Mouse (Mus musculus): Measurements from ENCODE around the gene Hoxb3. TPM values are rescaled to one million over a fixed set of nuclear protein-coding genes. Genes with fewer than 3 reads are reported as not detected.

The Hoxb3 gene
- polyA plus RNA-seq, 1 experiment from 2014 or later, result 3.7 TPM

GRCm38 (mm10) chr11:96322738-96323137 is 388 bp upstream of the Hoxb3 start:
- peak overlapping the region; percentile 99 for H3K27ac ChIP-seq (ENCODE audit: low read depth)
- peaks cover 16% of the 10 kb centered on the region; the same call in 1 of the 2 replicates for H3K36me3 ChIP-seq (ENCODE audit: control insufficient read depth, insufficient read depth, low read length)
- ATAC-seq (replicated peaks; ENCODE audit: low FRiP score, low TSS enrichment, low read depth) (no peak), DNase-seq (ENCODE audit: low spot score) (no peak)
- H3K4me3 ChIP-seq (ENCODE audit: low read depth, low read length), result peak overlapping the region; percentile 69
- H3K4me2 ChIP-seq (ENCODE audit: low read length), result peak overlapping the region; percentile 89
- peak overlapping the region; percentile 96 for H3K9ac ChIP-seq (ENCODE audit: low read length)
- no peaks in the 10 kb centered on the region for H3K27me3 ChIP-seq (replicated peaks; ENCODE audit: control insufficient read depth, insufficient read depth, low read length)
- WGBS, result 28% methylated on average over 6 of the region's 6 CpGs
- H3K9me3 ChIP-seq (ENCODE audit: control insufficient read depth, low read length), result no peaks in the 10 kb centered on the region
- H3K4me1 ChIP-seq (replicated peaks; ENCODE audit: control insufficient read depth, insufficient read depth, low read length), result peaks cover 24% of the 10 kb centered on the region

- Histone ChIP-seq H3K9ac (ENCODE audit: low read length) (peak overlapping the region; percentile 96), H3K4me3 (ENCODE audit: low read depth, low read length) (peak overlapping the region; percentile 69), H3K9me3 (ENCODE audit: control insufficient read depth, low read length) (no peaks in the 10 kb centered on the region), H3K36me3 (ENCODE audit: control insufficient read depth, insufficient read depth, low read length) (peaks cover 16% of the 10 kb centered on the region; the same call in 1 of the 2 replicates), H3K4me2 (ENCODE audit: low read length) (peak overlapping the region; percentile 89), H3K27ac (ENCODE audit: low read depth) (peak overlapping the region; percentile 99), H3K27me3 (replicated peaks; ENCODE audit: control insufficient read depth, insufficient read depth, low read length) (no peaks in the 10 kb centered on the region), H3K4me1 (replicated peaks; ENCODE audit: control insufficient read depth, insufficient read depth, low read length) (peaks cover 30% of the 10 kb centered on the region)
- no peak for ATAC-seq (replicated peaks; ENCODE audit: low FRiP score, low TSS enrichment, low read depth)
- DNase-seq (ENCODE audit: low spot score), result peak; percentile 68
- 21% methylated on average over 5 of the region's 5 CpGs for WGBS
Observed at GRCm38 (mm10) chr11:96324125-96324524, 999 bp downstream of the Hoxb3 start.

- Histone ChIP-seq H3K9me3 (ENCODE audit: control insufficient read depth, low read length) (no peaks in the 10 kb centered on the region), H3K36me3 (ENCODE audit: control insufficient read depth, insufficient read depth, low read length) (peaks cover 16% of the 10 kb centered on the region; the same call in 1 of the 2 replicates), H3K27ac (ENCODE audit: low read depth) (peak overlapping the region; percentile 99), H3K4me1 (replicated peaks; ENCODE audit: control insufficient read depth, insufficient read depth, low read length) (peaks cover 38% of the 10 kb centered on the region), H3K27me3 (replicated peaks; ENCODE audit: control insufficient read depth, insufficient read depth, low read length) (no peaks in the 10 kb centered on the region), H3K4me3 (ENCODE audit: low read depth, low read length) (peak overlapping the region; percentile 69), H3K4me2 (ENCODE audit: low read length) (peak overlapping the region; percentile 89), H3K9ac (ENCODE audit: low read length) (peak overlapping the region; percentile 96)
- WGBS, result 19% methylated on average over 8 of the region's 8 CpGs
- no peak for ATAC-seq (replicated peaks; ENCODE audit: low FRiP score, low TSS enrichment, low read depth)
- peak; percentile 70 for DNase-seq (ENCODE audit: low spot score)
Observed at GRCm38 (mm10) chr11:96324965-96325364, 1.8 kb downstream of the Hoxb3 start.

GRCm38 (mm10) chr11:96325747-96326212 is 2.7 kb downstream of the Hoxb3 start:
- Histone ChIP-seq H3K9ac (ENCODE audit: low read length) (peak overlapping the region; percentile 96), H3K36me3 (ENCODE audit: control insufficient read depth, insufficient read depth, low read length) (peaks cover 18% of the 10 kb centered on the region; the same call in 1 of the 2 replicates), H3K27me3 (replicated peaks; ENCODE audit: control insufficient read depth, insufficient read depth, low read length) (no peaks in the 10 kb centered on the region), H3K4me2 (ENCODE audit: low read length) (peak overlapping the region; percentile 89), H3K9me3 (ENCODE audit: control insufficient read depth, low read length) (no peaks in the 10 kb centered on the region), H3K4me3 (ENCODE audit: low read depth, low read length) (peak overlapping the region; percentile 69), H3K27ac (ENCODE audit: low read depth) (peak overlapping the region; percentile 99), H3K4me1 (replicated peaks; ENCODE audit: control insufficient read depth, insufficient read depth, low read length) (peaks cover 46% of the 10 kb centered on the region)
- WGBS, result 12% methylated on average over 22 of the region's 22 CpGs
- ATAC-seq (replicated peaks; ENCODE audit: low FRiP score, low TSS enrichment, low read depth) (no peak), DNase-seq (ENCODE audit: low spot score) (peak; percentile 83)

GRCm38 (mm10) chr11:96326705-96327104 is 3.6 kb downstream of the Hoxb3 start:
- Histone ChIP-seq H3K9me3 (ENCODE audit: control insufficient read depth, low read length) (no peaks in the 10 kb centered on the region), H3K27ac (ENCODE audit: low read depth) (peak overlapping the region; percentile 99), H3K9ac (ENCODE audit: low read length) (peak overlapping the region; percentile 96), H3K4me3 (ENCODE audit: low read depth, low read length) (peak overlapping the region; percentile 69), H3K36me3 (ENCODE audit: control insufficient read depth, insufficient read depth, low read length) (peaks cover 14% of the 10 kb centered on the region; the same call in 1 of the 2 replicates), H3K4me1 (replicated peaks; ENCODE audit: control insufficient read depth, insufficient read depth, low read length) (peaks cover 54% of the 10 kb centered on the region), H3K4me2 (ENCODE audit: low read length) (peak overlapping the region; percentile 89), H3K27me3 (replicated peaks; ENCODE audit: control insufficient read depth, insufficient read depth, low read length) (no peaks in the 10 kb centered on the region)
- 23% methylated on average over 12 of the region's 12 CpGs for WGBS
- ATAC-seq (replicated peaks; ENCODE audit: low FRiP score, low TSS enrichment, low read depth) (no peak), DNase-seq (ENCODE audit: low spot score) (peak; percentile 72)

- WGBS, result 25% methylated on average over 7 of the region's 7 CpGs
- peaks cover 14% of the 10 kb centered on the region; the same call in 1 of the 2 replicates for H3K36me3 ChIP-seq (ENCODE audit: control insufficient read depth, insufficient read depth, low read length)
- peak overlapping the region; percentile 99 for H3K27ac ChIP-seq (ENCODE audit: low read depth)
- peak overlapping the region; percentile 96 for H3K9ac ChIP-seq (ENCODE audit: low read length)
- peaks cover 57% of the 10 kb centered on the region for H3K4me1 ChIP-seq (replicated peaks; ENCODE audit: control insufficient read depth, insufficient read depth, low read length)
- H3K4me3 ChIP-seq (ENCODE audit: low read depth, low read length), result peak overlapping the region; percentile 69
- peak overlapping the region; percentile 89 for H3K4me2 ChIP-seq (ENCODE audit: low read length)
- H3K9me3 ChIP-seq (ENCODE audit: control insufficient read depth, low read length), result no peaks in the 10 kb centered on the region
- ATAC-seq (replicated peaks; ENCODE audit: low FRiP score, low TSS enrichment, low read depth) (no peak), DNase-seq (ENCODE audit: low spot score) (peak; percentile 73)
- no peaks in the 10 kb centered on the region for H3K27me3 ChIP-seq (replicated peaks; ENCODE audit: control insufficient read depth, insufficient read depth, low read length)
Observed at GRCm38 (mm10) chr11:96327122-96327521, 4.0 kb downstream of the Hoxb3 start.

GRCm38 (mm10) chr11:96327750-96328149 is 4.6 kb downstream of the Hoxb3 start:
- peak overlapping the region; percentile 89 for H3K4me2 ChIP-seq (ENCODE audit: low read length)
- peaks cover 14% of the 10 kb centered on the region; the same call in 1 of the 2 replicates for H3K36me3 ChIP-seq (ENCODE audit: control insufficient read depth, insufficient read depth, low read length)
- WGBS, result 32% methylated on average over 5 of the region's 5 CpGs
- peak overlapping the region; percentile 69 for H3K4me3 ChIP-seq (ENCODE audit: low read depth, low read length)
- no peak for ATAC-seq (replicated peaks; ENCODE audit: low FRiP score, low TSS enrichment, low read depth)
- H3K9me3 ChIP-seq (ENCODE audit: control insufficient read depth, low read length), result no peaks in the 10 kb centered on the region
- DNase-seq (ENCODE audit: low spot score), result peak; percentile 65
- no peaks in the 10 kb centered on the region for H3K27me3 ChIP-seq (replicated peaks; ENCODE audit: control insufficient read depth, insufficient read depth, low read length)
- peak overlapping the region; percentile 99 for H3K27ac ChIP-seq (ENCODE audit: low read depth)
- H3K4me1 ChIP-seq (replicated peaks; ENCODE audit: control insufficient read depth, insufficient read depth, low read length), result peaks cover 51% of the 10 kb centered on the region
- H3K9ac ChIP-seq (ENCODE audit: low read length), result peak overlapping the region; percentile 96

GRCm38 (mm10) chr11:96328605-96329004 is 5.5 kb downstream of the Hoxb3 start:
- ATAC-seq (replicated peaks; ENCODE audit: low FRiP score, low TSS enrichment, low read depth) (no peak), DNase-seq (ENCODE audit: low spot score) (peak; percentile 63)
- Histone ChIP-seq H3K4me2 (ENCODE audit: low read length) (peak overlapping the region; percentile 89), H3K27ac (ENCODE audit: low read depth) (peak overlapping the region; percentile 99), H3K9ac (ENCODE audit: low read length) (peak overlapping the region; percentile 96), H3K9me3 (ENCODE audit: control insufficient read depth, low read length) (no peaks in the 10 kb centered on the region), H3K36me3 (ENCODE audit: control insufficient read depth, insufficient read depth, low read length) (peaks cover 10% of the 10 kb centered on the region; the same call in 1 of the 2 replicates), H3K4me3 (ENCODE audit: low read depth, low read length) (peak overlapping the region; percentile 25), H3K27me3 (replicated peaks; ENCODE audit: control insufficient read depth, insufficient read depth, low read length) (no peaks in the 10 kb centered on the region), H3K4me1 (replicated peaks; ENCODE audit: control insufficient read depth, insufficient read depth, low read length) (peaks cover 54% of the 10 kb centered on the region)
- WGBS, result 16% methylated on average over 8 of the region's 8 CpGs

GRCm38 (mm10) chr11:96332105-96332504 is 9.0 kb downstream of the Hoxb3 start:
- Histone ChIP-seq H3K9me3 (ENCODE audit: control insufficient read depth, low read length) (no peaks in the 10 kb centered on the region), H3K4me3 (ENCODE audit: low read depth, low read length) (peak overlapping the region; percentile 43), H3K36me3 (ENCODE audit: control insufficient read depth, insufficient read depth, low read length) (peaks cover 10% of the 10 kb centered on the region; the same call in 1 of the 2 replicates), H3K27me3 (replicated peaks; ENCODE audit: control insufficient read depth, insufficient read depth, low read length) (no peaks in the 10 kb centered on the region), H3K27ac (ENCODE audit: low read depth) (peak overlapping the region; percentile 99), H3K4me2 (ENCODE audit: low read length) (peak overlapping the region; percentile 89), H3K4me1 (replicated peaks; ENCODE audit: control insufficient read depth, insufficient read depth, low read length) (peaks cover 79% of the 10 kb centered on the region), H3K9ac (ENCODE audit: low read length) (peak overlapping the region; percentile 83)
- no peak for ATAC-seq (replicated peaks; ENCODE audit: low FRiP score, low TSS enrichment, low read depth)
- 9% methylated on average over 8 of the region's 8 CpGs for WGBS
- peak; percentile 82 for DNase-seq (ENCODE audit: low spot score)

Measured in intestine, embryonic 14.5 days (tissue).